Mouse (Mus musculus) cortical plate, adult 2 months (tissue): ENCODE results near the gene Selenot. TPM values are rescaled to one million over a fixed set of nuclear protein-coding genes. Genes with fewer than 3 reads are reported as not detected.

ENCODE experiments used
- H3K27ac ChIP-seq: fragments of 200-500 bp; 2 replicates; pipeline ENCODE4 v1.5.1; 2012; ENCODE audit warnings: low read length, control low read depth, inconsistent platforms; ENCODE audit not compliant: insufficient read depth
- H3K4me1 ChIP-seq: fragments of 200-500 bp; 2 replicates; pipeline ENCODE4 v1.6.1; 2011; ENCODE audit warnings: low read length; ENCODE audit not compliant: control insufficient read depth, insufficient read depth
- H3K4me3 ChIP-seq: fragments of 200-500 bp; 2 replicates; pipeline ENCODE4 v1.5.1; 2011; ENCODE audit warnings: mild to moderate bottlenecking, low read length, control low read depth; ENCODE audit not compliant: insufficient read depth
- CTCF ChIP-seq: fragments of 200-500 bp; IDR thresholded peaks from 2 replicates; pipeline ENCODE4 v1.5.1; 2011; ENCODE audit warnings: mild to moderate bottlenecking, control low read depth, low read length; ENCODE audit not compliant: insufficient read depth; ENCODE audit errors: extremely low read depth
- POLR2A ChIP-seq: fragments of 200-500 bp; IDR thresholded peaks from 2 replicates; pipeline ENCODE4 v1.6.1; 2011; ENCODE audit warnings: mild to moderate bottlenecking, low read length, control low read depth; ENCODE audit not compliant: insufficient read depth; ENCODE audit errors: extremely low read depth
- polyA plus RNA-seq: library from polyadenylated mRNA; depleted of rRNA; stranded (reverse); fragments of >200 nt; gene quantifications from 2 replicates; pipeline ENCODE4 v1.2.3, GENCODE M21; 2012; rRNA removed

The Selenot gene
- 94.4 and 97.9 TPM in 2 replicates for polyA plus RNA-seq

GRCm38 (mm10) chr3:58576137-58577066 is at the start of gene Selenot:
Gene Selenot (plus strand): TSS chr3:58576636.
- peak within 1 kb of the TSS; percentile 94 for H3K27ac ChIP-seq
- H3K4me3 ChIP-seq, result peak within 1 kb of the TSS; percentile 39
- H3K4me1 ChIP-seq, result no peaks in the 10 kb centered on the region
- TF ChIP-seq CTCF (no peak), POLR2A (peak; percentile 99)

DNA sequence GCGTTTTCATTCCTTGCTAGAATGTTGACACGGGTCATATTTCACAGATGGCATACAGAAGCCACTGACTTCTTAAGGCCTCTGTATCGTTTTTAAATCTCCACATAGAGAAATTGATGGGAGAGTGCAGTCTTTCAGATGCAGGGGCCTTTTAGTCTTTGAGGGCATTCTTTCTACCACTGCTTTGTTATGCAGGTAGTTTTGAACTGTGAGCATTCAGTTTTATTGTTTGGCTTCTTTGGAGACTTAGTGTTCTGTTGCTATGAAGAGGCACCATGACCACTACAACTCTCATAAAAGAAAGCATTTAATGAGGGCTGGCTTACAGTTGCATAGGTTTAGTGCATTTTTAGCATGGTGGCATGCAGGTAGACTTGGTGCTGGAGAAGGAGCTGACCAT is 39.9 kb upstream of the Selenot start:
- no peak overlapping the region for H3K4me3 ChIP-seq
- no peaks in the 10 kb centered on the region for H3K4me1 ChIP-seq
- no peak overlapping the region for H3K27ac ChIP-seq
- TF ChIP-seq POLR2A, result no peak

DNA sequence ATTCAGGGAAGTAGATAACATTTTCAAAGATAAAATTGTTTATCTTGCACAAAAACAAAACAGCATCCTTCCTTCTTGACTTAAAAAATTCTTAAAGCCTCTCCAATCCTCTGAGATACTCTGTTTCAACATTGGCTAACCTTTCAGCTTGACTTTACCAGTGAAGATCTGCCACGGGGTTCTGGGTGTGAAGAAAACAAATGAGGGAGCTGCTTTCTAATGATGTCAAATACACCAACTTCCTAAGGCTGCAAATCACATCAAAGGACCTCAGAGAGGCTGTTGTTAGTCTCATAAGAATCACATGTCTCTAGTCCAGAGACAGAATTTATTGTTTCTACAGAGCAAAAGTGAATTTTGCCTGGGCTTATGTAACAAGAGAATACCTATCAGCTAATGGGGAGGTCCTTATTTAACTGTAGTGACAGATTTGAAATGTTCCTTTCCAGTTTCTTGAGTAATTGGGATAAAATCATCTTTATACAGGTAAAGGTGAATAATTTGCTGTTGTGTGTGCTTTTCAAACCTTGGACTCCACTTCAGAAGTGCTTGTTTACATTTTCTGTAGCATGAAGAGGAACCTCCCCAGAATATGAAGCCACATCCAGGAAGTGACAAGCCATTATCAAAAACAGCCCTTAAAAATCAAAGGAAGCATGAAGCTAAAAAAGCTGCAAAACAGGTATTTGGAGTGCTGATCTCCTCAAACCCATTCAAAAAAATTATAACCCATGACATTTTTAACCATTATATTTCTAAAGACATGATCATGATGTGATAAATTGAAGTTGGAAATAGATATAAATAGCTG is 24.2 kb upstream of the Selenot start:
- H3K27ac ChIP-seq, result no peak overlapping the region
- no peaks in the 10 kb centered on the region for H3K4me1 ChIP-seq
- TF ChIP-seq CTCF (no peak), POLR2A (no peak)
- no peak overlapping the region for H3K4me3 ChIP-seq

GRCm38 (mm10) chr3:58556649-58557048 is 19.8 kb upstream of the Selenot start:
- TF ChIP-seq CTCF (no peak), POLR2A (no peak)
- H3K27ac ChIP-seq, result no peak overlapping the region
- H3K4me1 ChIP-seq, result no peaks in the 10 kb centered on the region
- no peak overlapping the region for H3K4me3 ChIP-seq

DNA sequence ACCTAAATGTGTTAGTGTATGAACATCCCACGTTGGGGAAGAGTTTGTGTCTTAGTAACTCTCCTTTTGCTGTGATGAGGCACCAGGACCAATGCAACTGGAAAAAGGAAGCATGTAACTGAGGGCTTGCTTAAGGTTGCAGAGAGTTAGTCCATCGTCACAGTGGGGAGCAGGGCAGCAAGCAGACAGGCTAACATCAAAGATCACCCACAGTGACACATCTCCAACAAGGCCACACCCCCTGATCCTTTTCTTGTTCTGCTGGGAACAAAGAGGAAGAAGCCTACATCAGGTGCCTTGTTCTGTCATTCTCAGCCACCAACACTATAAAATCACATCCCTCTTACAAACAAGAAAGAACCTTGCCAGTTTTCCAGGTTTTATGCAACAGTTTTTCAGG is 16.5 kb upstream of the Selenot start:
- Histone ChIP-seq H3K4me1 (no peaks in the 10 kb centered on the region), H3K27ac (no peak overlapping the region), H3K4me3 (no peak overlapping the region)
- TF ChIP-seq CTCF (no peak), POLR2A (no peak)

- TF ChIP-seq CTCF, result no peak
- no peak for TF ChIP-seq POLR2A
- H3K27ac ChIP-seq, result no peak overlapping the region
- no peaks in the 10 kb centered on the region for H3K4me1 ChIP-seq
- H3K4me3 ChIP-seq, result no peak overlapping the region
These were observed 15.0 kb upstream of the Selenot start for GRCm38 (mm10) chr3:58561437-58561836.

GRCm38 (mm10) chr3:58570821-58571220 is 5.6 kb upstream of the Selenot start:
- TF ChIP-seq CTCF, result no peak
- no peak for TF ChIP-seq POLR2A
- no peak overlapping the region for H3K27ac ChIP-seq
- no peaks in the 10 kb centered on the region for H3K4me1 ChIP-seq
- no peak overlapping the region for H3K4me3 ChIP-seq

DNA sequence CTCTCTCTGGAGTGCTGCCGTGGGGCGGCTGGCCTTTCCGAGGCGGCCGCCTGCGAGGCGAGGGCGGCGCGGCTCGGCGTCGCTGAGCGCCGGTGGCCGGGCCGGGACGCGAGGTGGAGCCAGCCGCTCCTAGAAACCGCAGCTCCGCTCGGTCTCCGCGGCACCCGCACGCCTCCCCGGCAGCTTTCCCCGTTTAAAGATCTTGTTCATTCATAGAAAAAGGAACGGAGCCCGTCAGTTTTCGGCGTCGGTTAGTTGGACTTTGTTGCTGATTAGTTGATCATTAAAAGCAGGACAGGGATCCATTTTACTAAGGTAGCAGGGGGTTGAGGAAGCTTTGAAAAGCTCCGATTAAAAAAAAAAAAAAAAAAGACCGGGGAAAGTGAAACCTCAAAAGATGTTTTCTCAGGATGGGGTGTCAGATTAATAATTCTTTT is 649 bp downstream of the Selenot start:
- peak overlapping the region; percentile 94 for H3K27ac ChIP-seq
- H3K4me1 ChIP-seq, result no peaks in the 10 kb centered on the region; the same call in 1 of the 2 replicates
- H3K4me3 ChIP-seq, result peak overlapping the region; percentile 39
- TF ChIP-seq CTCF, result no peak
- no peak for TF ChIP-seq POLR2A

- H3K4me1 ChIP-seq, result no peaks in the 10 kb centered on the region; the same call in 1 of the 2 replicates
- TF ChIP-seq CTCF, result no peak
- no peak for TF ChIP-seq POLR2A
- H3K27ac ChIP-seq, result no peak overlapping the region
- peak overlapping the region; percentile 39; the same call in 1 of the 2 replicates for H3K4me3 ChIP-seq
These were observed 1.1 kb downstream of the Selenot start for GRCm38 (mm10) chr3:58577506-58578050.

DNA sequence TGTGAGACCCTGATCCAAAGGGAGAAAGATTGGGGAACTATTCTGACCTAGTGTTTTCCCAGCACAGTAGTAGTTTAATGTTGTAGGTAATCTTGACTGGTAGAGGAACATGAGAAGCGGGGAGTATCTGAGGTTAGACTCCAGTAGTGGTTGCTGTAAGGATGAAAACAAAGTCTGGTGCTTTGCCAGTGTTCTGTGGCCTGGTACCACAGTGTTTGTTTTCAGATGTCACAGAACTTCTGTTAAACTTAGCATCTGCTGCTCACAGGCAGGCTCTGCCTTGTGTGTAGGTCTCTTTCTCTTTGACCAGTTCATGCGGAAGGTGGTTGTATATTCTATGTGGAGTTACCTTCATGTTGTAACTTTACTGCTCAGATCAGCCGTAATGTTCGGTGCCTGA is 5.1 kb downstream of the Selenot start:
- TF ChIP-seq POLR2A (no peak), CTCF (no peak)
- Histone ChIP-seq H3K27ac (no peak overlapping the region), H3K4me3 (no peak overlapping the region), H3K4me1 (no peaks in the 10 kb centered on the region; the same call in 1 of the 2 replicates)
